Mouse (Mus musculus): ENCODE measurements at regions not wholly inside any gene's neighbourhood (a gene's known extent, or its start where the extent isn't known, plus 50 kb on each side); places are given as distances from the start of the nearest gene placed in this dataset.

DNA sequence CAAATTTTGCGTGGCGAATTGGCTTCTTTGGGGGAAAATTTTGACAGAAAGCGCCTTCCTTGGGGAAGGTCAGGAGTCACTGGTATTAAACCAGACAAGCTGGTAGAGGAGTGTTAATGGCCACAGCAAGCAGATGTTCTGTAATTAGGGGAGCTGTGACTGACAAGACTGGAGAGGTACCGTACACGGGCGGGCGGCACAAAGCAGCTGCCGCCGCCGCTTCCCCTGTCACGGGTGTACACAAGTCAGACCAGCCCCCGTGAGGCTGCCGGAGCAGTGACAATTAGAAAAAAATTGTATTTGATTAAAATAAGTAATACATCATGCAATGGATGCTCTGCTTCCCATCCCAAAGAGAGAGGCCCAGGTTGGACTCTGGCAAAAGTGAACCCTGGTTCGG lies 369.8 kb downstream of the Vrk1 start:
- no peak for DNase-seq (ENCODE audit: low spot score in 2 of 2)

DNA sequence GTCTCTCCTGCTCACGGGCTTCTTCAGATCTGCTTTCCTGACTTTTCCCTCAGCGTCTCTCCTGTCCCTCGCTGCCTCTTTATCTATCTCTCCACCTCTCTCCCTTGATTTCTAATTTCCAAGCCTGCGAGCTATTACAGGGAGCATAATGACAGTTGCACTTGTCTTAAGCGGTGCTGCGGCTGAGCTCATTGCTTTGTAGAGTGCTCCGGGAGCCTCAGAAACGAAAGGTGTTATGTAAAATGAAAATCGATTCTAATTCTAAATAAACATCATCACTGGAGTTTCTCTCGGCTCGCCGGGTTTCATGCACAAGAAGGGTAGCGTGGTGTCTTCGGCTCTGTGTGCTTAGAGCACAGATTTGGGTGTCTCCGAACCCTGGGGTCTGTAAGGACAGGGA lies 371.8 kb downstream of the Vrk1 start:
- DNase-seq (ENCODE audit: low spot score in 2 of 2), result no peak

DNA sequence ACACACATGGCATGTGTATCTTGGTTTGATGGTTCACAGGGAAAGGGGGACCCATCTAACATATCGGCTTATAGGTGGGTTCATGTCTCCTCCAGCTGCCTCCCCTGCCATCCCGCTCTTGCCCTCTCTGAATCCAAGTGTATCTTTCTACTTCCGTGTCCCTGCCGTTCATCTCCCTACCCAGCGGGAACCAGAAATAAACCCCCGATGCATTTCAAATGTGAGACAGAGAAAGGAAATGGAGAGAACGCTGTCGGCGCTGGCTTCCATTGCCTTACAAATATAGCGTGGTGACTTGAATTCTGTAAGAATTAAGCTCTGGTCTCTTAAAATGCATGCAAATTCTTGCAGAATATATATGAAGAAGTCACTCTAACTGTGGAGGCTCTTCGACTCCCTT lies 379.2 kb downstream of the Vrk1 start:
- DNase-seq (ENCODE audit: low spot score in 2 of 2), result no peak

DNA sequence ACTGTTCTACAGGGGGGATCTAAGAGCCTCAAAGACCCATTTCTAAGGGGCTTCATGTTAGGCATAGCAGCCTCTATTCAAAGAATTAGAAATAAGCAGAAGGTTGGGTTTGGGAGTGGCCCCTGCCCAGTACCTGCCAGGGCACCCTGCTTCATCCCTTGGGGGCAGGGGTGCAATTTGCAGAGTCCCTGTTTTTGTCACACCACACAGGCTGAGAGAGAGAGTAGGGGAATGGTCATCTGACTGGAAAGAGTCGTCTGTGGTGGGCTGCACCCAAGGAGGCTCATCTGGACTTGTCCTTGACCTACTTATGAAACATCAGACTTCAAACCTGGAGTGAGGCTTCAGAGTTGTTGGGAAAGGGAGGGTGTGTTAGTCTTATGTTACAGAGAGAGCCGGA lies 382.3 kb downstream of the Vrk1 start:
- no peak for DNase-seq (ENCODE audit: low spot score in 2 of 2)

DNA sequence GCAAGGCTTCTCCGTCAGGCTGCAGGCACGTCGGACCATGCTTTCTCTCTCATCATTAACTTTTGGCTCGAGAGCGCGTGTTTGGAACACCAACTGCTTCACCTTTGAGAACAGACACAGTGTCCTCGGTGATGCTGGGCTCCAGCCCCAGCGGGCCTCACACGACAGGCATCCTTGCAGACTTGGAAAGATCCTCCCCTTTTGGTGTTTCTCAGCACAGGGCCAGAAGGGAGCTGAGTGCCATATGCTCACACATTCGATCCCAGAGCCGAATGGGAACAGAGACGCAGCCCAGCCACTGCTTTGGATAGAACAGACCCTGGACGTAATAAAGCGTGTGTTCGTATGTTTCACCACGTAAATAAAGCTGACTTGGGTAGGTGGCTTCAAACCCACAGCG lies 389.1 kb downstream of the Vrk1 start:
- no peak for DNase-seq (ENCODE audit: low spot score in 2 of 2)

DNA sequence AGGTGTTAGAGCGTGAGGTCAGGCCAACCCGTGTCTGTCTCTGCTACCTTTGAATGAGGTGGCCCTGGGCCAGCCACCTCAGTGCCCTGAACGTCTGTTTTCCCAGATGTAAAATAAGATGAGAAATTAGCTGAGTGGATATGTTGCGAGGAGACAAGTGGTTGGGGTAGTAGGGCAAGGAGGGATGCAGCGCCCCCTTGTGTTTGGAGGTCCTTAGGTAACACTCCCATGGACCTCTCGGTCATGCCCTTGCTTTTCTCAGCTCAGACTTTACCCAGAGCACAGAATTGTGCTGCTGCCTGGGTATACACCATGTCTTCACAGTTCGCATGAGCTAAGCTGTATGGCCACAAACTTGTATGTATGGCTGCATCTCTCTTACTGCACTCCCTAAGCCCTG lies 401.0 kb downstream of the Vrk1 start:
- DNase-seq (ENCODE audit: low spot score in 2 of 2), result no peak

DNA sequence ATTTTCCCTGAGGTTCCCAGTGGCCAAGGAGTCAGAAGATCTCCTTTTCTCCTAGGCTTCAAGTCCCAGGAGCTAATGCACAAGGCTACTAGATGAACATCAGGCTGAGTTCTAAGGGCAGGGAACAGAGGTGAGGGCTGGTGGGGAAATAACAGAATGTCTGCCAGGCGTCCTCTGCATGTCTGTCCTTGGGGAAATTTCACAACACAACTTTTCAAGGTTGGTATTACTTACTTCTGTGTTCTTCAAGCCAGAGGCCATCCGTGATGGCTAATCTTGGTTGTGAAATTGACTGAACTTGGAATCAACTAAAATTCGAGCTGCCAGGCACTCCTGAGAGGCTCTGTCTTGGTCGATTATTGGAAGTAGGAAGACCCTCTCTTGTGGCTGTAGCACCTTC lies 416.6 kb downstream of the Vrk1 start:
- DNase-seq (ENCODE audit: low spot score in 2 of 2), result no peak

DNA sequence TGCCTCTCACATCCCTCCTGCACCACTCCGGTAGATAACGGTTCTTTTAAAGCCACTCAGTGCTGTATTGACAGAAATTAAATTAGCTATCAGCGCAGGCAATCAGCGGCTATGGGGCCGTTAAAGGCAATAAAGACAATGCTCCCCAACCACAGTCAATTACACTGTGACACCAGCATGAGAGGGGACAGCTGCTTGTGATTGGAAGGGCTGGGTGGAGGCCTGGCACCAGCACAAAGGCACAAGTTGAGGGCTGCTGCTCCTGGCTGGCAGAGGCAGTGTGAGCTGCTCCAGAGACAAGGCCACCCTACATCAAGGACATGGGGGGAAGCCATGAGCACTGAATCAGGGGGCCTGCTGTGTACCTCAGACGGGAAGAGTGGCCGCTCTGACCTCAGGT lies 420.0 kb downstream of the Vrk1 start:
- no peak for DNase-seq (ENCODE audit: low spot score in 2 of 2)

DNA sequence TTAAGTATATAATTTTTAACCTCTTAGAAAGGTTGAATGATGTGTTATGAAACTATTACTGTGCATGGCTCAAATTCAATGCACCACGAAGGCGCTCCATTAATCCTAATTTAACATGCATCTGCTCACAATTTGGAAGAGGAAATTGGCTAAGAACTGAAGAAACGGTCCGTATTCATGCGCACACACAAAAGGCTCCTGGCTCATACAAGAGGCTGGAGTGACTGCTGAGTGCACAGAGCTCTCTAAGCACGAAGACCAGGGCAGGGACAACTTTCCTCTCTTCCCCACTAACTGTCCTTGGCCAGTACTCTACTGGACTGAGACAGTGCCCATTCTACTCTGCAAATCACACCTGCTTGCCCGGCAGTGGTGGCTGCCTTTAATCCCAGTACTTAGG lies 435.1 kb downstream of the Vrk1 start:
- no peak for DNase-seq (ENCODE audit: low spot score in 2 of 2)

DNA sequence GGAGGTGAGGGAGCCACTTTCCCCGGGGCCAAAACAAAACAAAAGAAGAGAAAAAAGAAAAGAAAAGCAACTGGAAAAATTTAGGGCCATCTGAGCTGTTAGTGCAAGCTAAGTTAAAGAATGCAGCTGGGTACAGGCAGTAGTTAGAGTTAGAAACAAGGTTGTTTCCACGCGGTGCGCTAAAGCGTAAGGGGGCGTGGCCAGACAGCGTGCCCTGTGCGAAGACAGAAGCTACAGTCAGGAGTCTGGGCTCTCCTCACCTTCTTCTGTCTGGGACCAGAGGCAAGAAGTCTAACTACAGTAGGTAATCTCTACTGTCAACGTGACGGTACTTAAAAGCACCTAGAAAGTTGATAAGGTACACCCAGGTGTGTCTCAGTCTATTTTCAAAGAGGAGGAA lies 435.9 kb downstream of the Vrk1 start:
- no peak for DNase-seq (ENCODE audit: low spot score in 2 of 2)

DNA sequence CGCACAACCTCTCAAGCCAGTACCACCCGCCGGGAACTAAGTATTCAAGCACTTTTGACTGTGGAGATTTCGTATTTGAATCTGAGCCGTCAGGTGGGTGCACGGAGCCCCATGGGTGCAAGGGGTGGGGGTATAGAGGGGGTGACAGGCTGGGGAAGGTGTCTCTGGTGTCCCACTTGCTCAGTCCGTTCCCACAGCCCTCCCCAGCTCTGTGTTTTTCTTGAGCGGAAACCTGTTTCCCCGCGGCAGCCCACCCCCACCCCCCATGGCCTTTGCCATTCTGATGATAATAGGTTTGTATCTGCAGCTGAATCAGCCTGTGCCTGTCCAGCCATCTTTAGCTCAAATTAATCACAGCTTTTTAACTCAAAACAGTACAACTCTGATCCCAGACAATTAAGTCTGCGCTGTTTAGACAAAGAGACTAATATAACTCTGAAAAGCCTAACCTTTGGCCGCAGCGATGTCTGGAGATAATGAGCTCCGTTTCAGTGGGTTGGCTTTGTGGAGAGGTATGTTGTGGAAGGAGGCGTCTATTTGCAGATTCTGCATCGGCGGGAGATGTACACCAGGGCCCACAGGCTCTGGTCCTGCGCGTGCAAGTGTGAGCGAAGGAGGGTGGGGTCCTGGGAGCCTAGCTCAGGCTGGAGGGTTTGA lies 437.0 kb downstream of the Vrk1 start:
- DNase-seq (ENCODE audit: low spot score in 2 of 2), result no peak

DNA sequence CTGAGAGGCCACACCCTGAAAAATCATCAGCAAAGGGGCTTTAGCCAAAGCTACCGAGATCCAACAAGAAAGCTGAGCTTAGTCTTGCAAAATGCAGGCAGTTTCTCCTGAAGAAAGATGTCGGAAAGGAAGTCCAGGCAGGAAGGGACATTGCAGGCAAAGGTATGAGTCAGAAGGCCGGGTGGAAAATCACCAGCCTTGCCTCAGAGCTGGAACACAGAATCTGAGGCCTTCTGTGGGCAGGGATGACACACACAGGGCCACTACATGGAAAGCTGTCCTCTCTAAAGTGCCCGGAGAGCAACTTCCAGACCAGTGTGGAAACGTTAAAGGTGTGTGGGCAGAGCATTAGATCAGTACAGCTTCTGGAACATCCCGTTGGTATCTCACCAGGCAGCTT lies 438.5 kb downstream of the Vrk1 start:
- no peak for DNase-seq (ENCODE audit: low spot score in 2 of 2)

DNA sequence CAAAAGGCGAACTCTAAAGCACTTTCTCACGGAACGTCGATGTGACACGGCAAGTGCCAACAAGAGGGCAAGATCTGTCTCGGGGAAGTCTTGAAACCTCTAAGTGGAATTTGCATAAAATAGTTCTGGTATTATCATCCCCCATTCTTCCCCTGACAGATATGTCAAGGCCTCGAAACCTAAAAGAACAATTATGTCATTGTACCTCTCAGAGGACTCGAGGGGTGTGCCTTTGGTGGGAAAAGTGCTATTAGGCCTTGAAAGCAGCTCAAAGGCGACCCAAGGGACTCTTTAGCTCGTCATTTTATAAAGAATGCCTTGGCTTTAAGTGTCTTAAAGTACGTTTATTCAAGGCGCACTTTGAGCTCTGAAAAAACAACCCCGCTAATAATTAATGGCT lies 443.5 kb downstream of the Vrk1 start:
- DNase-seq (ENCODE audit: low spot score in 2 of 2), result no peak

DNA sequence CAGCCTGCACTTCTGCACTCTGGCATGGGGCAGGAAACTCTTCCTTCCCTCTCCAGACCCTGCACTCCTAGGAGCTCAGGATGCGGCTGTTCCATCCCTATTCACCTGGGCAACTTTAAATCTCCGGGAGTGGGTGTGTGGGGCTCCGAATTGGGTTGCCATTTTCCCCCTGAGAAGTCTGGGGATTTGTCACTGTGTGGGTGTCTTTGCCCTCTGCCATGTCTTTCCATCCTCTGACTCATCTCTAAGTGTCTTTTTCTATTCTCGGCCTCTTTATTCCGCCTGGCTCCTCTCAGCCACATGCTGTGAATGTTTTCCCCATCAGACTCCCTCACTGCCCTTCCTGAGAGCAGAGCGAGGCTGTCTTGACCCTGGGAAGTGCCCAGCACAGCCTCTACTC lies 448.2 kb downstream of the Vrk1 start:
- no peak for DNase-seq (ENCODE audit: low spot score in 2 of 2)

DNA sequence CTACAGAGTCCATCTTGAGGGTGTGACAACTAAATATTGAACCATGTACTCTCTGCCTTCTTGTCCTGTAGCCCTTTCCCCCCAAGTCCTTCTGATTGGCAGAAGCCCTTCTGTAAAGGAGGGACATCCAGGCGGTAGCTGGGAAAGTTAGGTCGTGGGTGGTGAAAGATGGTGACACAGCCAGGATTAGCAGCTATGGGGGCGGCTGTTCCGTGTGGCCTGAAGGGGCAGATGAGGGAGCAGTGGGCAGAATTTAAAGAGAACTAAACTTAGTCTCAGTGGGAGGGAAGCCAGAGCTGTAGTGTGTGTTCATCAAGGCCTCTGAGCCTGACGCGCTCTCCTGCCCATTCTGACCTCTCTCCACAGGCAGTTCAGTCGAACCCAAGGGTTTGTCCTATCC lies 450.6 kb downstream of the Vrk1 start:
- DNase-seq (ENCODE audit: low spot score in 2 of 2), result no peak

DNA sequence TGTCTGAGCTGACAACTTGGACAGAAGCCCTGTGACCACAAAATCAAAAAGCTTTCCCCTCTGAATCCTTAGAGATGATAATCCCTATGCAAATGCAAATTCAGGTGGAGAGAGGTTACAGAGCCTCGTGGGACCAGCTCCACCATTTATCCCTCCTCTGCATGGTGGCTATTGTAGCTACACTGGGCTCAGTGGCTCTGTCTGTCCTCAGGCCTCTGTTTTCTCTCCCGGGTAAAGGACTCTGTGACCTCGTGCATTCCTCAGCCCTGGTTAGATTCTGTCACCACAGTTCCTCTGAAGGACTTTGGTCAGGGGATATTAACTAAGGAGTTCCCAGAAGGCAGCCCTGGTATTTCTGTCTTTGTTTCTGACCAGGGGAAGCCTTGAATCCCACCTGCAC lies 452.3 kb downstream of the Vrk1 start:
- DNase-seq (ENCODE audit: low spot score in 2 of 2), result no peak

DNA sequence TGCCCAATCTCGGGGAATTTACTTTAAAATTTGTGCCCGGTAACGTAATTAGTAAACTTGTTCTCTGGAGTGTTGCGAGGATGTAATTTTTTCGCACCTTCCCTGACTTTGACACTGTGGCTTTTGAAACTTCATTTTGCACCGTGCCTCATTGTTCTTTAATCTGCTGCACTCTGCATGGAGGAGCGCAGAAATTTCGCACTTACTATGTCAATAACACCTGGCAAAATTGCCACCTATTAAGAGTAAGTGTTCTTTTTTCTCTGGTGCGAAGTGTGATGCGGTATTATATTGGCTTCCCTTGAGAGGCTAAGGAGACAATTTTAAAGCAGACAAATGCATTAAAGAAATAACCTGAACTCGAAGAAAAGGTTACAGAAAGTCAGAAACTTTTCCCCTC lies 454.7 kb downstream of the Vrk1 start:
- DNase-seq (ENCODE audit: low spot score in 2 of 2), result no peak

DNA sequence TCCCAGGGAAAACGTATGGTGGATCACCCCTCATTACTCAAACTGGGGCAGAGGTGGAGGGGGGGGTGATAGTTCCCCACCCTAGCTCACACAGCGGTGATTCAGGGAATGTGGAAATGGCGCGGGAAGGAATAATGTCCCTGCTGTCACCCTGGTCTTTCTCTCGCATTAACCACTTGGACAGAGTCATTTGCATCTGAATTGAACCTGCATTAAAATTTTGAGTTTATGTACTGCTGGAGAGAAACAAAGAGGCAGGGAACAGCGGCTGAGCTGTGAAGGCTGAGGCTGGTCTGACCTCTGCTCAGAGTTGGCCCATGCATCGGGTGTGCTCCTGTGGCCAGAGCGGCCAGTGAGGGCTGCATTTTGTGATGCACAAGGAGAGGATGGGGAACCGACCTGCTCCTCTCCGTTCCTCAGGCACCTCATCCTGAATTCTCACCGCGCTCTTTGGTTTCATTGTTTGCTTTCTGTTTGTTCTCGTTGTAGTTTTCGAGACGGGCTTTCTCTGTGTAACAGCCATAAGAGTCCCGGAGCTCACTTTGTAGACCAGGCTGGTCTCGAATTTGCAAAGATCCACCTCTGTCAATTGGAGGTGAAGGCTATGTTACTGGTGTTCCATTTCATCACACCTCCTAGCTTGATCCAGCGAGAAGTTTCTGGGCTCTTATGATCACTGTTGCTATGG lies 458.3 kb downstream of the Vrk1 start:
- DNase-seq (ENCODE audit: low spot score in 2 of 2), result no peak

DNA sequence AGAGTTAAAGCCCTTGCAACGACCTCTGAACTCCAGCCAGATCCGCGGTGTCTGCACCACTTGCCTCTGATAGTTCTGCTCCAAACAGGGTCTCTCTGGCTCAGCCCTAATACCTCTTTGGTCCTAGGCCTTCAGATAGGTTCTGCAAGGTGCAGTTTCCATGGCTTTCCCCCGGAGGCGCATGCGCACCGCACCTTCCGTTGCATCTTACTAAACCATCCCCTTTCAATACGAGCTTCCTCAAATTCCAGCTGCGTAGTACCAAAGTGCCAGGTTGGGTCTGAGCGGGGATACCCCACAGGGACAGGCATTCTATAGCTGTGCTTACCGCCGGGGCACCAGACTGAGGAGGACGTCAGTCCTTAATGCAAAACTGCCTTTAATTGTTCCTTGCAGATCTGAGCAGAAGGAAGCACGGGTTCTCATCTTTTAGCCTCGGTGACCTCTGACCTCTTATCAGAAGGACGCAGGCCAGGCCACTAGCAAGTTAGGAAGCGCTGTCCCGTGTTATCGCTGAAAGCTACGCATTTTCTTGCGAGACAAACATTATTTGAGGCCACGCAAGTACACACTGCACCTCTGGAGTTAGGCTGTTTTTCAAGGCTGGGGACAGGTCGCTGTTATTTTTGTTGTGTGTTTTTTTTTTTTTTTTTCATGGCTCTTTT lies 464.6 kb downstream of the Vrk1 start:
- no peak for DNase-seq (ENCODE audit: low spot score in 2 of 2)

DNA sequence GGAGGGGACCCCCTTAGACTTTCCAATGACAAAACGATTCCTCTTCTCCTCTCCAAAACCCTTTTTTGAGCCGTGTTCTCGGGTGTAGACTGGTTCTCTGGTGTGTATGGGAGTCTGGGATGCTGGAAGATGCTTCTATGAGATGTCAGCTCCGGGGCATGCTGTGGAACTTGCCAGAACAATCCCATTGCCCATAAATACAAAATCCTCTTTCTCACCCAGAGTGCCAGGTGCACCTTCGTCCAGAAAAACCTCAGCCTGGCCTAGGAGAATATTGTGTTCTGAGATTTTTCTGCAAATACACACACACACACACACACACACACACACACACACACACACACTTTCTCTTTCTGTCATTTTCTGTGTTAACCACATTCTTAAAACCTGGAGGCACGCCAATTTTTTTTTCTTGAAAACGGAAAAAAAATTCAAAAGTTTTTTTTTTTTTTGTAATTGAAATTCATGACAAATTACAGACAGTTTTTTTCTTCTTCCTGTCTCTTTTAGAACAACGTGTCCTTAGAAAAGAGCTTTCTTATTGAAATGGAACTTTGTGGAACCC lies 465.5 kb downstream of the Vrk1 start:
- DNase-seq (ENCODE audit: low spot score in 2 of 2), result no peak

DNA sequence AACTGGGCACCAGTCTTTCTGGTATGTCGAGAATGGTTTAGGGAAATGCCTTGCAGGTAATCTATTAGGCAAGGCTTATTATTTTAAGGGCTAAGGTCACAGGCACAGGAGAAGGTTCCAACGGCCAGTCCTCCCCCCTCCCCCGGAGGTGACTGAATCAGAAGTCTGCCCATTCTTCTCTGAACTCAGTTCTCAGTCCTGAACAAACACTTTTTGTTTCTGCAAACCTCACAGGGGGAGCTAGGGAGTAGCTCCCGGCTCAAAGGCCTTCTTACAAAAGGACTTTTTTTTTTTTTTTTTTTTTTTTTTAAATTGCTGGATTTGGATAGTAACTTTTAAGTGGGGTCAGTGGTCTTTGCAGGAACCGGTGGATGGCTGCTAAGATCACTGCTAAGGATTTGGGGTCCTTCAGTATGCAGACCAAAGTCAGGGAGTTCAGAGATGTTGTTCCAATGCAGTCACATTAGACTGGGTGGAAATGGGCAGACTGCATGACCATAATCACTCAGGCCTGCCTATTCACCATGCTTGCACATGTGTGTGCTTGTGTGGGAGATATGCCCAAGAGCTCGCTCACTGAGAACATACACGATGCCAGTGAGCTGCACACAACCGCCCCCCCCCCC lies 467.1 kb downstream of the Vrk1 start:
- DNase-seq (ENCODE audit: low spot score in 2 of 2), result no peak

DNA sequence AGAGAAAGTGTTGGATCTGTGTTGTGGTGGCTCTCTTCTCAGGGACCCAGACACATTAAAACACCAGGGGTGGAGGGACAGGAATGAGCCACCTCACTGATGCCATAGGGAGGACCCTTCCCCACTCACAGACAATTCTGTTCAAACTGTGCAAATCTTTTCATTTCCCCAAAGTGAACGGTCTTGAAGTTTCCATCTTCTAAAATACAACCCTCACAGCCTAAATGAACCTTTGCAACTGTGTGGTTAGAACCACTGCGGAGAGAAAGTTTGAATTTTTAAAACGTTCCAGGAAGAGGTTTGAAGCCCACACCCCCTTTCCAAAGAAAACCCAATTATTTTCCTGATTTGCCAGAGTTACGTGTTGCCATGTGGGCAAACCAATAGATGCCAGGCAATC lies 467.7 kb downstream of the Vrk1 start:
- no peak for DNase-seq (ENCODE audit: low spot score in 2 of 2)

Data from adrenal gland, postnatal 4 days (tissue).